Mouse (Mus musculus) MEL (cell line): Measurements from ENCODE around the gene Rab31.

Source experiments
- CHD1 ChIP-seq: IDR thresholded peaks from 2 replicates; pipeline ENCODE4 v1.6.1; 2012; ENCODE audit warnings: low read depth, mild to moderate bottlenecking, inconsistent platforms, low read length, improper control_type of control experiment
- CTCF ChIP-seq, 3 experiments: IDR thresholded peaks in 2 of 3; conservative IDR thresholded peaks in 1 of 3; 2 replicates each; pipeline ENCODE4 v1.5.1; 2011 to 2012; ENCODE audit warnings: low read length in 3 of 3, low read depth in 2 of 3, mild to moderate bottlenecking in 2 of 3, improper control_type of control experiment in 1 of 3, inconsistent platforms in 1 of 3, mixed read lengths in 1 of 3, moderate library complexity in 1 of 3; ENCODE audit not compliant: control insufficient read depth in 1 of 3, insufficient read depth in 1 of 3, poor library complexity in 1 of 3, severe bottlenecking in 1 of 3
- ELF1 ChIP-seq: IDR thresholded peaks from 2 replicates; pipeline ENCODE4 v1.6.1; 2014; ENCODE audit warnings: low read depth, mild to moderate bottlenecking, inconsistent platforms, low read length, improper control_type of control experiment, moderate library complexity
- EP300 ChIP-seq, 2 experiments: IDR thresholded peaks; 2 replicates each; pipeline ENCODE4 v1.6.1; 2011; ENCODE audit warnings: improper control_type of control experiment in 2 of 2, low read length in 2 of 2, low read depth in 1 of 2, mild to moderate bottlenecking in 1 of 2
- HCFC1 ChIP-seq: IDR thresholded peaks from 2 replicates; pipeline ENCODE4 v1.6.1; 2012; ENCODE audit warnings: low read depth, mild to moderate bottlenecking, inconsistent platforms, low read length, improper control_type of control experiment, moderate library complexity
- MAFK ChIP-seq: IDR thresholded peaks from 2 replicates; pipeline ENCODE4 v1.6.1; 2011; ENCODE audit warnings: low read depth, mild to moderate bottlenecking, low read length, improper control_type of control experiment, borderline replicate concordance
- MAX ChIP-seq: IDR thresholded peaks from 2 replicates; pipeline ENCODE4 v1.6.1; 2011; ENCODE audit warnings: low read length, improper control_type of control experiment
- POLR2A ChIP-seq, 2 experiments: IDR thresholded peaks; 2 replicates each; pipeline ENCODE4 v1.6.1; 2011 to 2012; ENCODE audit warnings: low read length in 2 of 2, mild to moderate bottlenecking in 2 of 2, control low read depth in 1 of 2, improper control_type of control experiment in 1 of 2, low read depth in 1 of 2, moderate library complexity in 1 of 2; ENCODE audit not compliant: control insufficient read depth in 1 of 2, insufficient read depth in 1 of 2, poor library complexity in 1 of 2
- TAL1 ChIP-seq: IDR thresholded peaks from 2 replicates; pipeline ENCODE4 v1.6.1; 2012; ENCODE audit warnings: mild to moderate bottlenecking, inconsistent platforms, low read length, moderate library complexity, mixed read lengths
- TCF12 ChIP-seq: IDR thresholded peaks from 2 replicates; pipeline ENCODE4 v1.6.1; 2014; ENCODE audit warnings: low read depth, mild to moderate bottlenecking, inconsistent platforms, low read length, improper control_type of control experiment, moderate library complexity
- USF1 ChIP-seq: IDR thresholded peaks from 2 replicates; pipeline ENCODE4 v1.6.1; 2014; ENCODE audit warnings: low read depth, mild to moderate bottlenecking, inconsistent platforms, low read length, improper control_type of control experiment, moderate library complexity
- ZNF384 ChIP-seq: IDR thresholded peaks from 2 replicates; pipeline ENCODE4 v1.6.1; 2012; ENCODE audit warnings: low read depth, mild to moderate bottlenecking, inconsistent platforms, low read length, improper control_type of control experiment

GRCm38 (mm10) chr17:65701797-65702566 lies 70.6 kb downstream of the Rab31 start:
- no peak for TF ChIP-seq MAFK
- TF ChIP-seq ELF1, result no peak
- TF ChIP-seq TAL1, result no peak
- TF ChIP-seq POLR2A (IDR thresholded peaks at IDR 0.05; ENCODE audit: control insufficient read depth in 1 of 2, insufficient read depth in 1 of 2, low read depth in 1 of 2, low read length in 2 of 2, poor library complexity in 1 of 2), result no peak
- no peak for TF ChIP-seq EP300 (IDR thresholded peaks at IDR 0.05; ENCODE audit: low read depth in 1 of 2, low read length in 2 of 2)
- no peak for TF ChIP-seq MAX
- TF ChIP-seq HCFC1, result no peak
- TF ChIP-seq ZNF384, result no peak
- TF ChIP-seq USF1, result no peak
- no peak for TF ChIP-seq CTCF (IDR thresholded peaks at IDR 0.05 in 2 of 3, conservative IDR thresholded peaks at IDR 0.05 in 1 of 3; ENCODE audit: control insufficient read depth in 1 of 3, insufficient read depth in 1 of 3, low read depth in 2 of 3, low read length in 3 of 3, poor library complexity in 1 of 3, severe bottlenecking in 1 of 3)
- TF ChIP-seq TCF12, result no peak
- TF ChIP-seq CHD1, result no peak
